Mouse (Mus musculus) erythroblast, embryonic 14.5 days (primary cell): ENCODE results near the gene Cdkn1a. TPM values are rescaled to one million over a fixed set of nuclear protein-coding genes. Genes with fewer than 3 reads are reported as not detected.

Source experiments
- H3K27me3 ChIP-seq: 2 replicates; pipeline ENCODE4 v1.6.1; 2012; ENCODE audit warnings: inconsistent platforms; ENCODE audit not compliant: control insufficient read depth
- H3K36me3 ChIP-seq: 2 replicates; pipeline ENCODE4 v1.6.1; 2012; ENCODE audit warnings: mild to moderate bottlenecking, inconsistent platforms; ENCODE audit not compliant: control insufficient read depth
- H3K4me1 ChIP-seq: 2 replicates; pipeline ENCODE4 v1.6.1; 2012; ENCODE audit warnings: inconsistent platforms; ENCODE audit not compliant: control insufficient read depth
- H3K4me3 ChIP-seq: replicated peaks from 2 replicates; pipeline ENCODE3; 2012; ENCODE audit warnings: moderate library complexity, mild to moderate bottlenecking, inconsistent platforms
- H3K9me3 ChIP-seq: 2 replicates; pipeline ENCODE4 v1.6.1; 2012; ENCODE audit warnings: low read length, inconsistent platforms, mixed read lengths; ENCODE audit not compliant: control insufficient read depth
- GATA1 ChIP-seq: IDR thresholded peaks from 2 replicates; pipeline ENCODE4 v1.6.1; 2012; ENCODE audit warnings: low read length, inconsistent platforms, mixed read lengths
- TAL1 ChIP-seq: IDR thresholded peaks from 3 replicates; pipeline ENCODE4 v1.6.1; 2012; ENCODE audit warnings: low read length, inconsistent platforms, mixed read lengths
- polyA plus RNA-seq: library from polyadenylated mRNA; stranded (reverse); fragments of >175 nt; gene quantifications from 2 replicates; pipeline ENCODE4 v1.2.3, GENCODE M21; 2012

Gene Cdkn1a
- polyA plus RNA-seq, 1 experiment = 6.4 TPM

DNA sequence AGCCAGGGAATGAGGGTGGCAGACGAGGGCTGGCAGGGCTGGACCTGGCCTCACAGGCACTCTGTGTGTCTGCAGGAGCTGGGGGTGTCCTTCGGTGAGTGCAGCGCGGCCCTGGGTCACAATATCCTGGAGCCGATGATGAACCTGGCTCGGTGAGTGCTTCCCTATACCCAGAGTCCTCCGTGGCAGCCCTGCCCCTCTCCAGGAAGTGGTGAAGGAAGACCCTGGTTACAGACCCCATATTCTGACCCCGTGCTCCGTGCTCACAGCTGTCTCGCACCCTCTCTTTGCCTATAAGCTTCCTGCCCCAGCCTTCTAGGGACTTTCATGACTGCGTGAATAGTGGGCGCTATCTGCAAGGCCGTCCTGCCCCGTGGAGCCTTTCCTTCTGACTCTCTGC is 56.5 kb downstream of the Cdkn1a start:
- Histone ChIP-seq H3K4me3 (no peak overlapping the region), H3K4me1 (no peaks in the 10 kb centered on the region), H3K9me3 (no peaks in the 10 kb centered on the region; the same call in 1 of the 2 replicates), H3K27me3 (no peaks in the 10 kb centered on the region), H3K36me3 (no peaks in the 10 kb centered on the region)
- TF ChIP-seq GATA1 = no peak
- no peak for TF ChIP-seq TAL1

DNA sequence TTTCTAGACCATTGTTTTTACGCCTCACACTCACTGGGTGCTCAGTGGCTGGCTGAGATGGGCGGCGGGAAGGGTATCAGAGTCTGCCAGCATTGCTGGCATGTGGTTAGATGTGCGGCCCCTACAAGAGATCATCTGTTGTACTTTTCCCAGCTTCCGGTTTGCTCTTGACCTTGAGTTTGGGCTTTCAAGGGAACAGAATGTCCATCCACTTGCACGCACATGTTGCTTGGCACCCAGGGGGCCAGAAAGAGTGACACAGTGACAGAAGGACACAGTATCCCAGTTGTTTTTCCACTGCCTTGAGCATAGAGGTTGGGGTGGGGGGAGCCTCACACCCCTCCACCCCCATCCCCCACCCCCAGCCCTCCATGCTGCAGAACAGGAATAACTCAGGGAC is 57.0 kb downstream of the Cdkn1a start:
- TF ChIP-seq TAL1 (no peak), GATA1 (no peak)
- Histone ChIP-seq H3K4me1 (no peaks in the 10 kb centered on the region), H3K4me3 (no peak overlapping the region), H3K27me3 (no peaks in the 10 kb centered on the region), H3K36me3 (no peaks in the 10 kb centered on the region), H3K9me3 (no peaks in the 10 kb centered on the region; the same call in 1 of the 2 replicates)

DNA sequence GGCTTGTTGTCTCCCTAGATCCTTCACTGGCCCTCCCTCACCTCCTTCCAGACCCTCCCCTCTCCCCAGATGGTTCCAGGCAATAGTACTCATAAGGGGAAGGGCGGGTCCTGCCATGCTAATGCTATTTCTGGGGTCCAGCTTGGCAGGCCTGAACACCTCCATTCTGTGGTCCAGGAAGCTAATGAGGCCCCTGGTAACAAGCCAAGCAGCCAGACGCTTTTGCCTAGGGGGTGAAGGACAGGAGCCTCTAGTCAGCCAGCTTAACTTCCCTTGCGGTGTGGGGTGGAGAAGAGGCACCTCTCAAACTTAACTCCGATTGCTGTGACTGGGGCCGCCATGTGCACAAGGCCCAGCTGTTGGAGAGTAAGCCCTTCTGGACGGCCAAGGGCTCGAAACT is 59.0 kb downstream of the Cdkn1a start:
- H3K9me3 ChIP-seq = no peaks in the 10 kb centered on the region; the same call in 1 of the 2 replicates
- no peaks in the 10 kb centered on the region for H3K27me3 ChIP-seq
- no peak overlapping the region for H3K4me3 ChIP-seq
- TF ChIP-seq GATA1 (no peak), TAL1 (no peak)
- no peaks in the 10 kb centered on the region; the same call in 1 of the 2 replicates for H3K4me1 ChIP-seq
- no peaks in the 10 kb centered on the region for H3K36me3 ChIP-seq

Other genes with a start within 250 kb of the Cdkn1a start
- gene Pnpla1, start 232.6 kb upstream of the Cdkn1a start, polyA plus RNA-seq = not detected in 2 replicates
- not detected in 2 replicates for gene 4930539E08Rik, start 175.7 kb upstream of the Cdkn1a start, polyA plus RNA-seq
- gene Pxt1, start 147.1 kb upstream of the Cdkn1a start, polyA plus RNA-seq = 0.09 and 0.37 TPM in 2 replicates
- 11.3 and 19.7 TPM in 2 replicates for gene Kctd20, start 139.0 kb upstream of the Cdkn1a start, polyA plus RNA-seq
- 4.2 and 4.4 TPM in 2 replicates for gene Stk38, start 83.0 kb upstream of the Cdkn1a start, polyA plus RNA-seq
- gene Srsf3, start 58.3 kb upstream of the Cdkn1a start, polyA plus RNA-seq = 3.2 and 16.8 TPM in 2 replicates
- 0.16 and 0.38 TPM in 2 replicates for gene Rab44, start 23.2 kb downstream of the Cdkn1a start, polyA plus RNA-seq
- 0.03 and 0.30 TPM in 2 replicates for gene Cpne5, start 147.2 kb downstream of the Cdkn1a start, polyA plus RNA-seq
- gene Ppil1, start 173.2 kb downstream of the Cdkn1a start, polyA plus RNA-seq = 5.0 and 5.3 TPM in 2 replicates
- gene BC004004, start 177.8 kb downstream of the Cdkn1a start, polyA plus RNA-seq = 0.99 and 2.0 TPM in 2 replicates
- gene Pi16, start 226.7 kb downstream of the Cdkn1a start, polyA plus RNA-seq = 0.03 TPM in 1 of 2 replicates, not detected in the other